Mouse (Mus musculus) cerebellum, adult 9-11 months (tissue): ENCODE results near the gene Ano8.

Experiments
- DNase-seq: peaks from one replicate; pipeline ENCODE4 v3.0.0; 2022

The Ano8 gene

DNA sequence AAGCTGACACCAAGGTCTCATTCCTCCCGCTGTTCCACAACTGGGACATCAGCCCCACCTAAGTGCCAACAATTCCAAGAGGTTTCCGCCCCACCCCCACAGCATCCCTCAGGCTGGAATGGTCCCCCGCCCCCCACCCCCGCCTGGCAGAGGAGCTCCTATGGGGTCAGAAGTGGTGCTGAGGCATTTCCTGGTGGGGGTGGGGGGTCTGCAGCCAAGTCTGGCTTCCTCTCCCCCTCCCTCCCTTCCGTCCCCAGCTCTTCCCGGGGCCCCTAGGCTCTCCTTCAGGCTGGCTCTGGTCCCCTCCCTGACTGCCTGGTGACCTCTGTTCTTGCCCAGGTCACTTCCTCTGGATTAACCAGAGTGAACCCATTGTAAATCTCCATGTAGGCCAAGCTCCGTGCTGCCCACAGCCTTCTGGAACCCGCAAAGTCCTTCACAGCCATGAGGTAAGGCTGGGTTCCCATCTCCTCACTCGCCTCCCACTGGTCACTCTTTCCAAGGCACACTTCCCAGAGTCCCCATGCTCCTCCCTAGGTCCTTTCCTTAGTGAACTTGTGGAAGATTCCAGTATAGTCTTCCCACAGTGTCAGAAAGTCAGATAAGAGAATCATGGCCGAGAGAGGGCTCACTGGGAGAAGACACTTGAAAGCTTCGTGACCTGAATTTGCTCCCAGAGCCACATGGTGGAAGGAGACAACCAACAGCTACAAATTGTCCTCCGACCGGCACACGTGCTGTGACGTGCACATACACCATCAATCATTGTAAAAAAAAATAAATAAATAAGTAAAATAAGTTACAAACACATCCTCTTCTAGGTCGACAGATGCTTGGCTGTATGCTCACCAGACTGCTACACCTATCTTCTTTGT lies 13.3 kb upstream of the Ano8 start:
- DNase-seq = peak; percentile 24

DNA sequence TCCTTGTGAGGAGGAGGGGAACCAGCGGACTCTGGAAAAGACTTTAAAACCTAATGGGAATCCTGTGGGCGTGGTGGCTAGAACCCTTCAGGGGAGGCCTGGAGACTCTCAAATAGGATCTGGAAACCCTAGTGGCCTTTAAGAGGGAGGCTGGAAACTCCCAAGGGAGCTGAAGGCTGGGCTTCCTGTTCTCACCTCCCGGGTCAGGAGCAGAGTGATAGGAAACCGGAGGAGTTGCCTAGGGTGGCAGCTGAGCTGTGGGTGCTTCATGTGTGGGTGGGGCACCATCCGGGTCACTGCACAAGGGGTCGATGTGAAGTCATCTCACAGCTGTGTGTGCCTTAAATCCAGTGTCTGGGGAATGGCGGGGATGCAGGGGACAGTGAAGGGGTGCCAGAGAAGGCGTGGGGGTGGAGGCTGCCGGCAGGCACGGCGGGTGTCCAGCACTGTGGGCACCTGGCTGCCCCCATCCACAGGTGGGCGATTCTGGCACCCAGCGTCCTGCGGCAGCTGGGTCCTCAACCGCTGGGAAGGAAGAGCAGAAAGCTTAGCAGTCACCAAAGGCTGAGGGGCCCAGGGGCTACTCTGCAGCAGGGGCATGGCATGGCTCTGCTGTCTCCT lies 12.2 kb upstream of the Ano8 start:
- DNase-seq = peak; percentile 47

DNA sequence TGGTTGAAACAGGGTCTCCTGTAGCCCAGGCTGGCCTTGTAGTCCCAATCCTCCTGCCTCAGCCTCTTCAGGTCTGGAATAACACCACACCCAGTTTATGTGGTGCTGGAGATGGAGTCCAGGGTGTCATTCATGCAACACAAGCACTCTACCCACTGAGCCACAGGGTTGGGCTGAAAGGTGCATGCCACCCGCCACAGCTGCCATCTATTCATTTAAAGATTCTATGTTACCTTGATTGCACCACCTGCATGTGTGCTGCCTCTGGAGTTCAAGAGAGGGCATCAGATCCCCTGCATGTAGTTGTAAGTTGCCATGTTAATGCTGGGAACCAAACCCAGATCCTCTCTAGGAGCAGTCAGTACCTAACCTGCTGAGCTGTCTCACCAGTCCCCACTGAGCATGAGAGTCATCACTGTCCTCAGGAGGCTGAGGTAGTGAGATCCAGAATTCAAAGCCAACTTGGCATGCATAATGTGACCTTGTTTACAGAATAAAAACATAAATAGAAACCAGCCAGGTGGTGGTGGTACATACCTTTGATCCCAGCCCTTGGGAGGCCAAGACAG lies 11.4 kb upstream of the Ano8 start:
- DNase-seq = peak; percentile 50

DNA sequence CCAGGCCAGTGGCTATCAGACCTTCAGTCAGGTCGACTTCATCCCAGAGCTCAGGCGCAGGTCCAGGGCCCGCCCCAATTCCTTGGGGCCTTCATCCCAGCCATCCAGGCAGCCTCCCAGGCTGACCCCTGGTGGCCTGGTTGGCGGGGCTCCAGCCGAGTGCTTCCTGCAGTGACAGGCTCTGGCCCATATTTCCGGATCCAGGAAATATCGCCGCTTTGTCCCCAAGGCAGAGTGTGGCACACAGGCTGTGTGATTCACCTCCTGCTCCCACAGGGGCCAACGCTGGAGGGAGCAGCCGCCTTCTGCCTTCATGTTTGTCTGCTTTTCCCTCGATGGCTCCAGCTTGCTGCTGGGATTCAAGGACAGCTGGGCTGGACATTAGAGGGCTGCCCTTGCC lies 10.7 kb upstream of the Ano8 start:
- peak; percentile 80 for DNase-seq

GRCm38 (mm10) chr8:71495811-71496210 lies 10.0 kb upstream of the Ano8 start:
- DNase-seq = peak; percentile 55

DNA sequence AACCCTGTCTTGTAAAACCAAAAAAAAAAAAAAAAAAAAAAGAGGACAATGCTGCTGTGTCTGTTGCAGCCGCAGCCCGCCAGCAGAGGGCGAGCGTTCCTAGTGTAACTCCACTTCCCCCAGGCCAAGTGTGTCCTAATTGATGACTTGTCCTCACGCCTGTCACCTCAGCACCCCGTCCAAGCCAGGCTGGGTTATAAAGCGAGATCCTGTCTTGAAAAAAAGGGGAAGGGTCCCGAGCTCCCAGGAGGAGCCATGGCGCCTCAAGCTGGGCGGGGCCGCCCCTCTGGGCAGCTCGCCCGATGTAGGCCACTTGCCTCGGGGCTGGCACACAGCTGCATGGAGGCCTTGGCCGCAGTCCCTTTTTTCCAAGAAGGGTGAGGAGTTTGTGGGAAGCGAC lies 9.3 kb upstream of the Ano8 start:
- DNase-seq = peak; percentile 84

DNA sequence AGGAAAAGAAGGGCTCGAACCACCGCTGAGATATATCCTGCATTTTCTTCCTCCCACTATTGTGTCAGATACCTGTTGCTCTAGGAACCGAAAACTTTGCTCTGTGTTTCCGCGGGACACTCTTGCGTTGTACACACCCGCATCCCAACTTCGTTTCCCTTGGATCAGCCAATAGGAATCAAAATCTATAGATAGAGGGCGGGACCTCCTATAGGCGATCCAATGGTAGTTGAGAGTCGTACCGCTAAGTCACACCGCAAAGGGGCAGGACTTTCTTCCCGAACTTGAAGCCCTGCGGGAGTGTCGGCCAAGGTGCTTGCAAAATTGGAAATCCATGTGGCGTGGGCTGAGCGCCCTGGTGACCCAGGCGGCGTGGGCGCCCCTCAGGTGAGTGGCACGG lies 2.7 kb upstream of the Ano8 start:
- peak; percentile 92 for DNase-seq

DNA sequence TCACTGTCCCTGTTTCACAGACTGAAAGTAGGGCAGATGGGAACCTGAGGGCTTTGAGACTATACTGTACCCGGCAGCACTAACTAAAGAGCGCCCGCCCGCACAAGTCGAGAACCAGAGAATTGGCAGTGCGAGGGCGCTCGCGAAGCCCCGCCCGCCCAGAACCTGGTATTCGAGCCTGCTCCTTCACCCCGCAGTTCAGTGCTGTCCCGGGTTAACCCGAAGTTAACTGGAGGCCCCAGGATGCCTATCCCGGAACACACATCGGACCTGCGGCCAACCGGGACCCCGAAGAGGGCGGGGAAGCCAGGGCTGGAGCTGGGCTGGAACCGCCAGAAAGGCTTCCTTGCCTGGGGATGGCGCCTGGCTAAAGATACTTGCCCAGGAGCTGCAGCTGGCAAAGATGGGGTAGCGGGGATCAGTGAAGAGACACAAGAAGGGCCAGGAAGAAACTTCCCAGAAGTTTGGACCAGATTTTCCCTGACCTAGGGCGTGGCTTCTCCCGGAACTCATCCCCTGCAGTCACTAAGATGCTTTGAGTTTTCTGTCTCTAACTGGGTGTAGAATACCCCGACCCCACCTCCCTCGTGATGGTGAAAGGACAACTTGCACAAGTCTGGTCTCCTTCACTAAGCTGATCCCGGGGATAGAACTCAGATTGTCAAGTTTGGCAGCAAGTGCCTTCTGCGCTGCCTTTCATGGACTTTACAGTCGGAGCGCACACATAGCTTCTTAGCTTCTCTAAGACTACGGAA lies 2.1 kb upstream of the Ano8 start, which contains the start of gene Gtpbp3:
Gene Gtpbp3 (plus strand): TSS at position 413 of the 755 bp plus-strand sequence.
- peak; percentile 75 for DNase-seq

GRCm38 (mm10) chr8:71486136-71486529 lies 370 bp upstream of the Ano8 start:
- no peak for DNase-seq

DNA sequence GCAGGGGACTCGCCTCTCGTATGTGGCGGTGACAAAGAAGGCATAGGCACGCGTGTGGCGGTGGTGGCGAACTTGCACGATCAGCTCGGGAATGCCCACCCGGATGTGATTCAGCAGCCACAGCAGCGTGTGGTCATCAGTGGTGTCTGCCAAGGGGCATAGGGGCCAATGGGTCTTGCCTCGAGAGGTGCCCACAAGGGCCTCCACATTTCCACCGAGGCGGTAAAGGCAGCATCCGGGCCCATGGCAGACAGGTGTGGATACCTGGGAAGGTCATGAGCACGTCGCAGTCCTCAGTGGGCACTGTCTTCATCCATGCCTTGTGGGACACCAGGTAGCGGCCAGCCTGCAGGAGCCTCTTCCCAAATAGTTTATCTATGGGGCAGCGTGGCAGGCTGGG lies 1.0 kb downstream of the Ano8 start:
- peak; percentile 67 for DNase-seq

DNA sequence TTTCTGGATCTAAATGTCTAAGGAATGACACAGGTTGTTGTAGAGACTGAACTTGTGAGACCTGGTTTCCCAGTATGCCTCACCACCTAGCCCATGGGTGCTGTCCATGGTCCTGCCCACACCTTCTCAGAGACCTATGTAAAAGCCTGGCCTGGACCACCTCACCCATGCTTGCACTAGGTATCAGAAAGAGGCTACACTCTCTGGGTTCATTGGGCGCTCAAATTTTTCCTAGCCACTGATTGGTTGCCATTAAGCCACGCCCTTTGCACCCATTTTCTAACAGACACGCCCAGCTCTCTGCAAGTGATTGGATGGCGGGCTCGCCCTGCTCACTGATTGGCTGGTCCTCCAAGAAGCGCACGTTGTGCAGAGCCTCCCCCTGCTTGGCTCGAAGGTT lies 1.8 kb downstream of the Ano8 start:
- no peak for DNase-seq

GRCm38 (mm10) chr8:71478943-71479342 lies 6.8 kb downstream of the Ano8 start:
- no peak for DNase-seq

DNA sequence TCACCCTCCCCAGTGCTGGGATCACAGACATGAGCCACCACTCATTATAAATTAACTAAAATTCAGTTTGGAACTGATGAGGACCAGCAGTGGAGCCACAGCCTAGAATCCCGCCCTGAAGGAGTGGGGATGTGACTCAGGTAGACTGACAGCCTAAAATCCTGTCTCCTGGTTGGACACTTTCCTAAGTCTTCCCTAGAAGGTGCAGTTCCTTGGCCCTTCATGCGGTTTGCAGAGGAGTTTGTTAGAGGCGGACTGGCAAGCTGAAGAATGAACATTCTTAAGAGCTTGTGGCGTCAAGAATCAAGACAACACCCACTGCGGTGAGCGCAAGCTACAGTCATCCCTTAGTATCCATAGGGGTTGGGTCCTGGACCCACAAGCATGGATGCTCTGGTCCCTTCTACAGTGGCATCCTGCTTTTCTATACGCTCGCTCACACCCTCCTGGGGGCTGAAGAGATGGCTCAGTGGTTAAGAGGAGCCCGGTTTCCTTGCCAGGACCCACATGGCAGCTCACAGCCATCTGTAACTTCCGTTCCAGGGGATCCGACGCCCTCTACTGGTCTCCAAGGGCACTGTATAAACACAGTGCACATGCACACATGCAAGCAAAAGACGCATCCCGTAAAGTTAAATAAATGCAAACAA lies 8.4 kb downstream of the Ano8 start:
- peak; percentile 71 for DNase-seq

DNA sequence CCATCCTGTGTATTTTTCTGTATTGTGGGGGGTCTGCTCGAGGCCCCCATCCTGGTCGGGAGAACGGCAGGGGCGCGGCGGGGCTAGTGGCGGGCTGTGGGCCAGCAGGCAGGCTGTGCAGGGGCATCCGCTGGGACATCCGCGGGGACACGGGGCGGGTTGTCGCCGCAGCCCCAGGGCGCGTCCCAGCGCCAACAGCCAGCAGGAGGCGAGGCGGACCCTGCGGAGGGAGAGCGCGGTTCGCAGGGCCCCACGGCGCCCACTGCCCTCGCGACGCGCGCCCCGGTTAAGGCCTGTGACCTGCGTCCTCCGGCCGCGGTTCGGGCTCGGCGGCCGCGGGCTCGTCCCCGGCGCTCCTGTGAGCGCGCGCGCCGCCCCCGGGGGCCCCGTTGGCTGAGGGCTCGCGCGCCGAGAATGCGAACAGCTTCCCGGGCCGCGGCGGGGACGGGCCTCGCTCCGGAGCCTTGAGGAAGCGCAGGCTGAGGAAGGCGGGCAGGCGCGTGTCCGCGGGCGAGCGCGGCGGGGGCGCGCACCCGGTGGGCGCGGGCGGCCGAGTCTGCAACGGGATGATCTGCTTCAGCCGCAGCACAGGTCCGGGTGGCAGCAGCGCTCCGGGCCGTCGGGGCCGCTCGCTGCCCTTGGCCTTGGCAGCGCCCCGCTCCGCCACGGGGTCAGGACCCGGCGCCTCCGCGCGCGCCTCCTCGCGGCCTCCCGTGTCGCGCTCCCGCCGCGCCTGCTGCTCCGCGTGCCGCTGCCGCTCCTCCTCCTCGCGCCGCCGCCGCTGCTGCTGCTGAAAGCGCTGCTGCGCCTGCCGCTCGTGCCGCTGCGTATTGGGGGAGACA lies 9.4 kb downstream of the Ano8 start:
- peak; percentile 90 for DNase-seq

GRCm38 (mm10) chr8:71475702-71476075 lies 10.1 kb downstream of the Ano8 start:
- peak; percentile 70 for DNase-seq

DNA sequence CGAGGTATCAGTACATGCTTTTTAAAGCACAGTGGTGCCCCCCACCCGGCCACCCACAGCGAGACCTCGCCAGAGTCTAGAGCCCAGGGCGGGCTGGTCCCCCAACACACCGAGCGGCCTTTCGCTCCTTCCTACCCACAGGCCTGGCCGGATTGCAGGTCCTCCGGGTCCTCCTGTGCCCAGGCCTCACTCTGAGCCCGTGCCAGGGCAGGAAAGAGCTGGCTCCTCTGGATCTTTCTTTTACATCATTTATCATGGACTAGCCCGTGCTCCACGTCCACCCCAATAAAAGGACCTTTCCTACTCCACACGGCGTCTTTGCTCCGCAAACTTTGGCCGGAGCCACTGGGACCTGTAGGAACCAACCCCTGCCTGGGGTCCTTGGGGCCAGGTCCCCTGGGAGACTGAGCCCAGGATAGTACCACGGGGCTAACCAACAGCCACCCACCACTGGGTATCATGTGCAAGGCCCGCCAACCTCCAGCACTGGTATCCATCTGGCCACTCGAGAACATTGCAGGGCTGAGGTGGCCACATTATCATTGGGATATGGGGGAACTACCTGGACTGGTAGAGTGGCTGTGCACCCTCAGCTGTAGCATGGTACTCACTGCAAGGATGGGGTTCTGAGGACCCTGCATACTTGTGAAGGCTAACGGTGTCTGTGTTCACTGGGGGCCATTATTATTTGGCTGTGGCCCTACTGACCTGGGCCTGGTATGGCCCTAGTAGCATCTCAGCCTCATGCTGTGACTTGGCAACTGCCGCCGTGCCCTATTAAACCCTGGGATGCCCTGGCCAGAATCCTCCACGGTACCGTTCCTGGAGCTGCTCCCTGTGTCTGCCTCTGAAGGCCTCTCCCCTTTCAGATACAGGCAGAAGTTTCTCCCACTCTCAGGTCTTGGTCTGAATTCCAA lies 10.7 kb downstream of the Ano8 start:
- peak; percentile 76 for DNase-seq

DNA sequence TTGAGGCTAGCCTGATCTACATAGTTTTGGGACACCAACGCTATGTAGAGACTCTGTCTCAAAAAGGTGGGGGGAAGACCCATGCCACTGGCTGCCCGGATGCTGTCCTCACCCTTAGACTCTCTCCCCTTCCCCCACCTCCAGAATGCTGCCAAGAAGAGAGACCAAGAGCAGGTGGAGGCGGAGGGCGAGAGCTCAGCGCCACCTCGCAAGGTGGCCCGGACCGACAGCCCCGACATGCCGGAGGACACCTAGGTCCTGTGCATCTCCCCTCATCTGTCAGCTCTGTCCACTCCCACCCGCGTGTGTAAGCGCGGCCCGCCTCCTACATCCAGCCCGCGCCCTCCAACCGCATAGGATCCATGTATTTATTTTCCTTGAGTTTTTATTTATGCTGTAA lies 11.4 kb downstream of the Ano8 start:
- DNase-seq = peak; percentile 63

DNA sequence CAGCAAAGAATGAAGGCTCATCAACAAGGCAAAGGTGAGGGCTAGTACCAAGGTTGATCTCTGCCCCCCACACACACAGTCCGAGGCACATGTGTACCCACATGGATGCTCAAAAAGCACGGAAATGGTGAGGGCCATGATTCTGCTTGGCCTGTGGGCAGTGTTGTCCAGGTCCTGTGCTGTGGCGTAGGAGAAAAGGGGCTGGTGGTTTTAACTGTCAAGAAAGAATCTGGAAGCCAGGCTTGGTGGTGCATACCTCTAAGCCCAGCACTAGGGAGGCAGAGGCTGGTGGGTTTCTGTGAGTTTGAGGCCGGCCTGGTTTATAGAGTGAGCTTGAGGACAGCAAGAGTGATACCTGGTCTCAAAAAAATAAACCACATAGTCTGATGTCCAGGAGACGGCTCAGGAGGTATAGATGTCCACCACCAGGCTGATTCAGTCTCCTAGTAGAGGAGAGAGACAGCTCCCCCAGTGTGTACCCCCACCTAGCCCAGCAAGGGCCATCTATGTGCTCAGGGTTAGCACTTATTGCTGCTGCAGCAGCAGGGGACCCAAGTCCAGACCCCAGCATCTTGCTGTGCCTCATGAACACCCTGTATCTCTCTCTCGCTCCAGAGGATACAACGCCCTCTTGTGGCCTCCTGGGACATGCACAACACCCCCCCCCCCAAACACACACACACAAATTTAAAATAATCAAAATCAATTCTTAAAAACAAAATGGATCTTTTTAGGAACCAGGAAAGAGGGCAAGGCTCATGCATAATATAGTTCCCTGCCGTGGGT lies 13.0 kb downstream of the Ano8 start:
- peak; percentile 37 for DNase-seq

DNA sequence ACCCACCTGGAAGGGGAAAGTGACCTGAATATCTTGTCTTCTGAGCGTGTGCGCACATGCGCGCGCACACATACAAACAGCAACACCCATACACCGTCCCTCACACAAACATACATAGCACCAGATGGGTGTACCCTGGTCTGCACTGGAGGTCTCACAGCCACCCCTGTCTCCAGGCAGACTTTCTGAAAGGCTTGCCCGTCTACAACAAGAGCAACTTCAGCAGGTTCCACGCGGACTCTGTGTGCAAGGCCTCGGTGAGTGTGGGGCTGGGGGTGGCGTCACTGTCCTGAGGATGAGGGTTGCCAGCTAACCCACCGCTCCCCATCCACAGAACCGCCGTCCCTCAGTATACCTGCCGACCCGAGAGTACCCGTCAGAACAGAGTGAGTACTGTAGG lies 13.9 kb downstream of the Ano8 start:
- DNase-seq = peak; percentile 53

DNA sequence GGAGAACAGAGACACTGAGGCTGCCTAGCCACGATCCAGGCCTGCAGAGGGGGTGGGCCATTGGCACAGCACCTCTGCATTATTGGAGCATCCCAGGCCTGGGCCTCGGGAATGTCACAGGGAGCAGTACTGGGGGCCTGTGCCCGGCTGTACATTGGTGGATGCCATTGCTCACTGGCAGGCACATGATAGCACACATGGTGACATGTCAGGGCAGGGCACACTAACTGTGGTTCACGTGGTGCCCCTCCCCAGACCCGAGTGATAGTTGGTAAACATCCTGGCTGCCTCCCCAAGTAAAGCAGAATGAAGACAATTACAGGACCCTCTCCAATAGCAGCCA lies 14.9 kb downstream of the Ano8 start:
- peak; percentile 61 for DNase-seq
